Mouse (Mus musculus) kidney, postnatal 0 days (tissue): Measurements from ENCODE around the gene Zfp809. TPM values are rescaled to one million over a fixed set of nuclear protein-coding genes. Genes with fewer than 3 reads are reported as not detected.
"Not testable (repeated sequence)": the region's sequence is repeated elsewhere in the genome, so short reads cannot be mapped to it uniquely, and the experiment has no call there.

Experiments
- ATAC-seq: fragments of 200-750 bp; cut with Nextera tagmentation; replicated peaks from 2 replicates; pipeline ENCODE4 v1.8.0; 2017; ENCODE audit warnings: low read depth, moderate number of reproducible peaks, moderate TSS enrichment, moderate library complexity; ENCODE audit not compliant: low FRiP score
- DNase-seq: peaks from one replicate; pipeline ENCODE4 v3.0.0-alpha.2; 2016; ENCODE audit warnings: low spot score
- H3K27ac ChIP-seq: fragments of 300-500 bp; sonication (generic); 2 replicates; pipeline ENCODE4 v1.5.1; 2014; ENCODE audit warnings: mild to moderate bottlenecking
- H3K27me3 ChIP-seq: fragments of 300-500 bp; sonication (generic); 2 replicates; pipeline ENCODE4 v1.6.1; 2014; ENCODE audit warnings: low read length, mixed read lengths; ENCODE audit not compliant: insufficient read depth
- H3K36me3 ChIP-seq: fragments of 300-500 bp; sonication (generic); 2 replicates; pipeline ENCODE4 v1.6.1; 2014; ENCODE audit warnings: low read length, mixed read lengths; ENCODE audit not compliant: insufficient read depth
- H3K4me1 ChIP-seq: fragments of 300-500 bp; sonication (generic); replicated peaks from 2 replicates; pipeline ENCODE4 v1.6.1; 2014; ENCODE audit warnings: antibody characterized with exemption, low read length, mixed read lengths; ENCODE audit not compliant: insufficient read depth
- H3K4me2 ChIP-seq: fragments of 300-500 bp; sonication (generic); 2 replicates; pipeline ENCODE4 v1.6.1; 2014; ENCODE audit warnings: mild to moderate bottlenecking, low read length, moderate library complexity, mixed read lengths
- H3K4me3 ChIP-seq: fragments of 300-500 bp; sonication (generic); replicated peaks from 2 replicates; pipeline ENCODE4 v1.5.1; 2014; ENCODE audit warnings: low read depth, low read length
- H3K9ac ChIP-seq: fragments of 300-500 bp; sonication (generic); 2 replicates; pipeline ENCODE4 v1.6.1; 2014; ENCODE audit warnings: low read depth, low read length
- H3K9me3 ChIP-seq: fragments of 300-500 bp; sonication (generic); replicated peaks from 2 replicates; pipeline ENCODE4 v1.6.1; 2016; ENCODE audit warnings: low read length, inconsistent platforms, mixed read lengths
- CTCF ChIP-seq: IDR thresholded peaks from 2 replicates; pipeline ENCODE4 v1.5.1; 2016; ENCODE audit warnings: antibody characterized with exemption, low read depth, mild to moderate bottlenecking, moderate library complexity
- WGBS: fragments of 180-500 bp; shearing (Covaris S2); extraction: QIAGEN DNeasy Blood & Tissue Kit; methylation state at CpG from one replicate; pipeline ENCODE4 v1.1.7; 2014; 5-methylcytosine and 5-hydroxymethylcytosine counted together
- polyA plus RNA-seq: library from polyadenylated mRNA; unstranded; fragments of >200 nt; fragmentation: Nextera tagmentation; extraction: Ambion mirVana; gene quantifications from 2 replicates; pipeline ENCODE4 v1.2.1, GENCODE M21; 2015

Zfp809 gene
- polyA plus RNA-seq, 1 experiment from 2014 or later, result 12.6 TPM

DNA sequence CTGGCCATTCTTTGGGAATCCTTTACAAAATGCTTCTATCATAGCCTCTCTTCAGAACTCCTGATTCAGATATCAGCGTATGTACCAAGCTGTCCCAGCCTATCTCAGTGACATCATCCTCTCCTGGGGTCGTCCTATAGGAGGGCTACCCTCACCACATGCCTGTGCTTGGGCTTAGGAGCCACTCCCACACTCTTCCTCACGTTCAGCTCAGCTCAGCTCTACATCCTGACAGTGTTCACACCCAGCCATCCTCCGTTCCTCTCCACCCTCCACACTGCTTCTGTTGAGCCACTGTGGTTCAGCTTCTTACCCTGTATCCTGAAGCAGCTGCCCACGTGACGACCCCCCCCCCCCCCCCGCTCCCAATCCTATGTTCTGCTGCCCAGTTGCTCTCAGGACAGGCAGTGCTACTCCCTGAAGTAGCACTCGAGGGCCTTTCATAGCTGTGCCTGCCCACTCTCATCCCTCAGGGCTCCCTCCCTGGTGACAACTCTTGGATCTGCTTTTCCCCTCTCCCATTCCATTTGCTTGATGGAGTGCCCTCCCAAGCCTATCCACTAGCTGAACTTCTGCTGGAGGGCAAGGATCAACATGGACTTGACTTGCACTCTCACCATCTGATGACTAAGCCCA, 7.5 kb upstream of the Zfp809 start:
- H3K9me3 ChIP-seq, result no peaks in the 10 kb centered on the region
- H3K27me3 ChIP-seq, result no peaks in the 10 kb centered on the region
- no peak for ATAC-seq
- DNase-seq, result no peak
- no peak for TF ChIP-seq CTCF
- no peak overlapping the region for H3K27ac ChIP-seq
- H3K4me3 ChIP-seq, result no peak overlapping the region
- H3K4me1 ChIP-seq, result no peaks in the 10 kb centered on the region
- H3K36me3 ChIP-seq, result no peaks in the 10 kb centered on the region
- WGBS, result 55% methylated on average over 8 of the region's 8 CpGs
- no peak overlapping the region for H3K9ac ChIP-seq
- no peak overlapping the region for H3K4me2 ChIP-seq

DNA sequence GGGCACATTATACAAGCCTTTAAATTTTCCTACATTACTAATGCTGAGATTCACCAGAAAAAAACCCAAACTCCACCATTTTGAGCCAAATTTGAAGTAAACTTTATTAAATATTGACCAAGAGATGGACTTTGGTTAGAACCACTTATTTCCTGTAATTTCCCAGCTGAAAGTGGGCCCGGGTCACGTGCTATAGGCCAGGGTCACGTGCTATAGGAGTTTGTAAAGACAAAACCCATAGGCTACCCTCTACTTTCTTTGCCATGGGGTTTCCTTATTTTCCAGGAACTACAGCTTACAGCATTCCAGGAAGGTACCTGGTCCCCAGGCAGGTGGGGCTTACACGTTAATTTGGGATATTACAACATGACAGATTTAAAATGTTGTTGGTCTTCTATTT, 1.4 kb upstream of the Zfp809 start:
- H3K9me3 ChIP-seq, result no peaks in the 10 kb centered on the region
- no peaks in the 10 kb centered on the region for H3K27me3 ChIP-seq
- WGBS, result 94% methylated on average over 4 of the region's 4 CpGs
- H3K4me3 ChIP-seq, result no peak overlapping the region
- ATAC-seq (no peak), DNase-seq (no peak)
- no peaks in the 10 kb centered on the region for H3K4me1 ChIP-seq
- no peak overlapping the region for H3K9ac ChIP-seq
- H3K27ac ChIP-seq, result no peak overlapping the region
- H3K4me2 ChIP-seq, result no peak overlapping the region
- no peak for TF ChIP-seq CTCF
- H3K36me3 ChIP-seq, result no peaks in the 10 kb centered on the region

DNA sequence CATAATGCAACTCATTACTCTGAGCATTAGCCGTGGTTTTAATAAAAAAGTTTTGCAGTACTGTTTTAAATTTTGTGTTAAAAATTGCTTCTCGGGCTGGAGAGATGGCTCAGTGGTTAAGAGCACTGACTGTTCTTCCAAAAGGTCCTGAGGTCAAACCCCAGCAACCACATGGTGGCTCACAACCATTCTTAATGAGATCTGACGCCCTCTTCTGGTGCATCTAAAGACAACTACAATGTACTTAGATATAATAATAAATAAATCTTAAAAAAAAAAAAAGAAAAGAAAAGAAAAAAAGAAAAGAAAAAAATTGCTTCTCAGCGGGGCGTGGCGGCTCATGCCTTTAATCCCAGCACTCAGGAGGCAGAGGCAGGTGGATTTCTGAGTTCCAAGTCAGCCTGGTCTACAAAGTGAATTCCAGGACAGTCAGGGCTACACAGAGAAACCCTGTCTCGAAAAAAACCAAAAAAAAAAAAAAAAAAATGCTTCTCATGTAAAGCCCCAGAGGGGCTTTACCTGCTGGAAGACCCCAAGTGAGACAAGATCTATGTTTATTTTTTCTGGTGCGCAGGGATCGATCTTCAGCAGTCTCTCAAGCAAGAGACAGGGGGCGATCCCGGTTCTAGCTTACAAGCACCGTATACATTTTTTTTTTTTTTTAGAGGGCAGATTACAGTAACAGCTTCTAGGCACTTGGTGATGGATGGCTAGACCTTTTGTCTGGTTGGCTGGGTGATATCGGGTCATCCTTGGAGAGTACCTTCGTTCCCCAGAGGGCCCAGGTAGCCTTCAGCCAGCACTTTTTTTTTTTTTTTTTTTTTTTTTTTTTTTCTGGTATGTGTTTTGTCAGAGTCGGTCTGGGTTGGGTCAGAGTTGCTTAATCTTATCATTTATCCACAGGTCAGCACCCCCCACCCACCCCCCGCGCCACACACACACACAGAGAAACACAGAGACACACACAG, 694 bp upstream of the Zfp809 start:
- peak; percentile 77 for DNase-seq
- peak overlapping the region; percentile 67 for H3K4me2 ChIP-seq
- peak overlapping the region; percentile 97; the same call in 1 of the 2 replicates for H3K27ac ChIP-seq
- H3K9ac ChIP-seq, result 0 out of 2 replicates have a peak overlapping the region, but pooled peaks have one; percentile 42
- peak; percentile 15; the same call in 1 of the 2 replicates for ATAC-seq
- peak; percentile 45; the same call in 1 of the 2 replicates for TF ChIP-seq CTCF
- no peaks in the 10 kb centered on the region for H3K9me3 ChIP-seq
- H3K27me3 ChIP-seq, result no peaks in the 10 kb centered on the region
- 27% methylated on average over 17 of the region's 17 CpGs for WGBS
- no peaks in the 10 kb centered on the region for H3K36me3 ChIP-seq
- H3K4me1 ChIP-seq, result no peaks in the 10 kb centered on the region
- H3K4me3 ChIP-seq, result peak overlapping the region; percentile 79

DNA sequence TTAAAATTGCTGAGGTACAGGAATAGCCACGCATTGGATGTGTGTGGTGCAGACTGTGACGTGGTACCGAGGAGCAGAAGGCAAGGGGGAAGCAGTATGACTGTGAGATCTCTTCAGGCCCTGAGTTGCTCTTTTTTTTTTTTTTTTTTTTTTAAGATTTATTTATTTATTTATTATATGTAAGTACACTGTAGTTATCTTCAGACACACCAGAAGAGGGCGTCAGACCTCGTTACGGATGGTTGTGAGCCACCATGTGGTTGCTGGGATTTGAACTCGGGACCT, 817 bp downstream of the Zfp809 start:
- H3K9me3 ChIP-seq, H3K27me3 ChIP-seq, H3K27ac ChIP-seq, H3K4me1 ChIP-seq, ATAC-seq, DNase-seq, H3K36me3 ChIP-seq: not testable (repeated sequence)
- peak overlapping the region; percentile 79 for H3K4me3 ChIP-seq
- peak overlapping the region; percentile 67 for H3K4me2 ChIP-seq
- WGBS, result 74% methylated on average over 7 of the region's 7 CpGs
- H3K9ac ChIP-seq, result peak overlapping the region; percentile 89; the same call in 1 of the 2 replicates

DNA sequence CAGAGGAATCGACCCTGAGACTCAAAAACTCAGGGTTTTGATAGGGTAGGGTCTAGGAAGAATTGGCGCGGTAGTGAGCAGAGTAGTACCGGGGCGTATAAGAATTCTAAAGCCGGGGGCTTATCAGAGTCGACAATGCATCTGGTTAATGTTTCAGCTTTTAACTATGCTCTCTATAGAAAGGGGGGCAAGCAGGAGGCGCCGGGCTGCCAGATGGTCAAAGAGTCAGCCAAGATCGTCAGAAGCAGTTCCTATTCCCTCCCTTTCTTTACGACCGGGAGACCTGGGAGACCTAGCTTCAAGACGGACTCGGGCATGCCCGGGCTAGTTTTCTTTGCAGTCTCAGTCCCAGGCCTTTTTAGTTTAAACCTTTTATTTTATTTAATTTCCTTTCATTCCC, 1.3 kb downstream of the Zfp809 start:
- Histone ChIP-seq H3K4me2 (no peak overlapping the region), H3K36me3 (no peaks in the 10 kb centered on the region), H3K4me3 (no peak overlapping the region), H3K27me3 (no peaks in the 10 kb centered on the region), H3K27ac (no peak overlapping the region), H3K4me1 (no peaks in the 10 kb centered on the region), H3K9me3 (no peaks in the 10 kb centered on the region), H3K9ac (no peak overlapping the region)
- DNase-seq, result peak; percentile 33
- 79% methylated on average over 15 of the region's 15 CpGs for WGBS
- no peak for TF ChIP-seq CTCF
- no peak for ATAC-seq

DNA sequence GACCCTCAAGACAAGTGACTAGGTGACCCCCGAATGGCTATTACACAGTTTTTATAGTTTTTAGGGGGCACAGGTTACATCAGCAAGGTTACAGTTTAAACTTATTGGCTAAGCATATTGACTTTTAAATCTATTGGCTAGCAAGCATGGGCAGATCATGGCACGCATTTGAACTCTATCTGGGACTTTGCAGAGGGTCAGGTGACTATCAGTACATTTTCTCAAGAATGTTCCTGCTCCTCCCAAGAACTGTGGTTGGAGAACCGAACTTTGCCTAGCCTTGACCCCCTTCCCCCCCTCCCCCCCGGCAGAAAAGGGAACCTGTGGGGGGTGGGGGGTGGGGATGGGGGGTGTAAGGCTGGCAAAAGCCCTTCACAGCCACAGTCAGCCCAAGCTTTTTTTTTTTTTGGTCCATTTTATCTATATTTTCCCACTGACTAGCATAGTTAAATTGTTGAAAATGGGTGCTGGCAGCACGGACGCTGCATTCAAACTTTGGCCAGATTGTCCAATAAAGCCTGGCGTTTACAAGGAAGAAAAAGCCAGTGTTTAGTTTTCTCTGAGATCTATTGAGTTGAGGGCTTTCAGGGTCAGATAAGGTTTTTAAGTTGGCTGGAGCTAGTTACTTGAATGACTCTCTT, 4.0 kb downstream of the Zfp809 start:
- DNase-seq (no peak), ATAC-seq (no peak)
- no peak for TF ChIP-seq CTCF
- no peak overlapping the region for H3K4me2 ChIP-seq
- no peaks in the 10 kb centered on the region for H3K27me3 ChIP-seq
- no peak overlapping the region for H3K27ac ChIP-seq
- no peak overlapping the region for H3K9ac ChIP-seq
- no peaks in the 10 kb centered on the region for H3K9me3 ChIP-seq
- 85% methylated on average over 7 of the region's 7 CpGs for WGBS
- no peaks in the 10 kb centered on the region for H3K36me3 ChIP-seq
- no peaks in the 10 kb centered on the region for H3K4me1 ChIP-seq
- no peak overlapping the region for H3K4me3 ChIP-seq
